Mouse (Mus musculus) bone marrow macrophage, adult 2 months (primary cell): Measurements from ENCODE around the gene S100a16.

Source experiments
- CTCF ChIP-seq: IDR thresholded peaks from 2 replicates; pipeline ENCODE4 v1.5.1; 2012; ENCODE audit warnings: low read depth, mild to moderate bottlenecking, low read length, moderate library complexity
- POLR2A ChIP-seq: IDR thresholded peaks from 2 replicates; pipeline ENCODE4 v1.6.1; 2012; ENCODE audit warnings: mild to moderate bottlenecking, low read depth, low read length, borderline replicate concordance

DNA sequence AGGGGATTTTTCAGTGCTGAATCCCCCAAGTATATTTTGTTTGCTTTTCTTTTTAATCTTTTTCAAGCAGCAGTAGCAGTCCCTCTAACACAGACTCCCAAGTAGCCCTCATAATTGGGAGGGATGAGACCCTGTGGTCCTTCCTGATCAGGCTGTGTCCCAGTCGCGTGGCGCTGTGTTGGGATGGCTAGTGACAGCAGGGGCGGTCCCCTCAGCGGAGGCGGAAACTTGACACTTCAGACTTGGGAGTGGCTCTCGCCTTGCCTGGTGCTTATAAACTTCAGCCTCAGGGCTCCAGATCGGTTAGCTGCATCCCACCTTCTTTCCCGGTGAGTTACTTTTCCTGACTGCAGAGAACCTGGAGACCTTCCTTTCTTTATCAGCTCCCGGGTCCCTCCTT lies 22.4 kb upstream of the S100a16 start:
- TF ChIP-seq CTCF = no peak
- no peak for TF ChIP-seq POLR2A
